Mouse (Mus musculus): Measurements from ENCODE around the gene Ptprn2.

DNA sequence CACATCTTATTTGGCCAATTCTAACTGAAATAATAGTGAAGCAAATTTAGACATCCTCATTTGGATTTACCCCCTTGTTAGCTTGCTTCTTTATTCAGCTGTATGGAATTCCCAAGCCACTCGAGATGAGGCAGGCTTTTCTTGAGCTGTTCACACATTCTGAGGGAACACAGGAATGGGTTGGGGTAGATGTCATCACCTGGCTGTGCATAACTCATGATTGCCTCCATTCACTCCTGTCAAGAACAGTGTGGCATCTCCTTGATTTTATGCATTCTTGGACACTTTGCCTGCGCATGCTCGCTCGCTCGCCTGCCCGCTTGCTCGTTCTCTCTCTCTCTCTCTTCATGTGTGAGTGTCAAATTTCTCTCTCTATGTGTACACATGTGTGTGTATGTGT lies 573.5 kb downstream of the Ptprn2 start:
- TF ChIP-seq CTCF (IDR thresholded peaks at IDR 0.05; ENCODE audit: borderline replicate concordance, control insufficient read depth, extremely low read depth, insufficient read depth, low read length, poor library complexity) = no peak
- TF ChIP-seq POLR2A (IDR thresholded peaks at IDR 0.05; ENCODE audit: control insufficient read depth, extremely low read depth, insufficient read depth, low read length, poor library complexity) = no peak
